Mouse (Mus musculus) olfactory bulb, adult 2 months (tissue): ENCODE data around the gene Zcchc2. TPM values are rescaled to one million over a fixed set of nuclear protein-coding genes. Genes with fewer than 3 reads are reported as not detected.
A peak's percentile ranks its signal among the peaks of the same experiment; 100 is the strongest.

Source experiments
- H3K27ac ChIP-seq: fragments of 200-500 bp; 2 replicates; pipeline ENCODE4 v1.5.1; 2012; ENCODE audit warnings: low read depth, low read length; ENCODE audit not compliant: insufficient read depth
- H3K4me1 ChIP-seq: fragments of 200-500 bp; 2 replicates; pipeline ENCODE4 v1.6.1; 2012; ENCODE audit warnings: low read length; ENCODE audit not compliant: control insufficient read depth, insufficient read depth
- H3K4me3 ChIP-seq: fragments of 200-500 bp; 2 replicates; pipeline ENCODE4 v1.5.1; 2012; ENCODE audit warnings: mild to moderate bottlenecking, low read depth, low read length, moderate library complexity; ENCODE audit not compliant: insufficient read depth
- CTCF ChIP-seq: fragments of 200-500 bp; IDR thresholded peaks from 2 replicates; pipeline ENCODE4 v1.5.1; 2012; ENCODE audit warnings: low read depth, mild to moderate bottlenecking, low read length, moderate library complexity; ENCODE audit not compliant: insufficient read depth
- POLR2A ChIP-seq: fragments of 200-500 bp; IDR thresholded peaks from 2 replicates; pipeline ENCODE4 v1.6.1; 2012; ENCODE audit warnings: mild to moderate bottlenecking, low read depth, low read length, moderate library complexity; ENCODE audit not compliant: insufficient read depth
- WGBS: fragments of 180-500 bp; shearing (Covaris S2); methylation state at CpG from one replicate; pipeline ENCODE4 v1.1.7; 2018; 5-methylcytosine and 5-hydroxymethylcytosine counted together
- polyA plus RNA-seq: library from polyadenylated mRNA; stranded (reverse); fragments of >200 nt; gene quantifications from 2 replicates; pipeline ENCODE4 v1.2.4, GENCODE M21; 2012; ENCODE audit warnings: low replicate concordance; ENCODE audit not compliant: missing spikeins, insufficient read depth, insufficient read length

Gene Zcchc2
- polyA plus RNA-seq, 1 experiment = not detected

- H3K27ac ChIP-seq = no peak overlapping the region
- TF ChIP-seq CTCF (no peak), POLR2A (no peak)
- H3K4me1 ChIP-seq = no peaks in the 10 kb centered on the region
- H3K4me3 ChIP-seq = no peak overlapping the region
- WGBS = 56% methylated on average over 6 of the region's 6 CpGs
Measured at GRCm38 (mm10) chr1:105982496-105983364, 7.5 kb upstream of the Zcchc2 start.

- WGBS = 100% methylated on average over 3 of the region's 3 CpGs
- Histone ChIP-seq H3K27ac (no peak overlapping the region), H3K4me1 (no peaks in the 10 kb centered on the region), H3K4me3 (no peak overlapping the region)
- no peak for TF ChIP-seq POLR2A
- no peak for TF ChIP-seq CTCF
Measured at GRCm38 (mm10) chr1:105984172-105984571, 6.0 kb upstream of the Zcchc2 start.

GRCm38 (mm10) chr1:105988171-105988570 is 2.0 kb upstream of the Zcchc2 start:
- TF ChIP-seq CTCF = no peak
- TF ChIP-seq POLR2A = no peak
- Histone ChIP-seq H3K27ac (no peak overlapping the region), H3K4me1 (0 out of 2 replicates have a peak, but pooled peaks cover 8% of the 10 kb centered on the region), H3K4me3 (no peak overlapping the region)
- 84% methylated on average over 3 of the region's 3 CpGs for WGBS

- H3K4me1 ChIP-seq = 0 out of 2 replicates have a peak, but pooled peaks cover 8% of the 10 kb centered on the region
- H3K4me3 ChIP-seq = no peak overlapping the region
- TF ChIP-seq POLR2A = no peak
- TF ChIP-seq CTCF = no peak
- 80% methylated on average over 14 of the region's 14 CpGs for WGBS
- H3K27ac ChIP-seq = no peak overlapping the region
Measured at GRCm38 (mm10) chr1:105988903-105989639, 1.1 kb upstream of the Zcchc2 start.

- Histone ChIP-seq H3K4me1 (0 out of 2 replicates have a peak, but pooled peaks cover 8% of the 10 kb centered on the region), H3K4me3 (peak overlapping the region; percentile 83), H3K27ac (no peak overlapping the region)
- WGBS = 2% methylated on average over 13 of the region's 13 CpGs
- TF ChIP-seq POLR2A (no peak), CTCF (no peak)
Measured at GRCm38 (mm10) chr1:105989640-105989984, 594 bp upstream of the Zcchc2 start.

GRCm38 (mm10) chr1:105990911-105991761 is 930 bp downstream of the Zcchc2 start:
- Histone ChIP-seq H3K4me1 (0 out of 2 replicates have a peak, but pooled peaks cover 8% of the 10 kb centered on the region), H3K4me3 (peak overlapping the region; percentile 83), H3K27ac (peak overlapping the region; percentile 32)
- WGBS = 10% methylated on average over 104 of the region's 104 CpGs
- TF ChIP-seq POLR2A = no peak
- no peak for TF ChIP-seq CTCF

- 36% methylated on average over 17 of the region's 17 CpGs for WGBS
- H3K4me3 ChIP-seq = peak overlapping the region; percentile 83
- 0 out of 2 replicates have a peak, but pooled peaks cover 8% of the 10 kb centered on the region for H3K4me1 ChIP-seq
- H3K27ac ChIP-seq = no peak overlapping the region
- TF ChIP-seq CTCF = no peak
- TF ChIP-seq POLR2A = no peak
Measured at GRCm38 (mm10) chr1:105991931-105992837, 2.0 kb downstream of the Zcchc2 start.
